Comparison of ENCODE assay signal across 23 mouse cellular contexts in genomic region chr16:52200107-52200506, GRCm38 (mm10).
DNase-seq lines count a peak whose midpoint lies in the region; ATAC-seq and TF ChIP-seq lines count a peak whose summit lies in the region.
"Had no signal": no experiment of that assay in that cellular context is flagged by ENCODE, and none has a peak within 500 bp of the region (broad histone marks: within the 10 kb centered on the region; RNA-seq: fewer than 3 reads in every experiment).

No protein-coding gene starts in this region.

- TF ChIP-seq CTCF in midbrain, postnatal 0 days (IDR thresholded peaks at IDR 0.05): no peak

- no peak overlapping the region for H3K4me2 ChIP-seq in midbrain, postnatal 0 days (ENCODE audit: low read depth, low read length, poor library complexity, severe bottlenecking)
- H3K4me2 ChIP-seq: intestine, embryonic 15.5 days; limb, embryonic 12.5 days; liver, embryonic 12.5 days; lung, embryonic 14.5 days had no signal

- H3K9ac ChIP-seq in midbrain, postnatal 0 days (replicated peaks; ENCODE audit: low read length, poor library complexity, severe bottlenecking): no peak overlapping the region
- H3K9ac ChIP-seq: intestine, embryonic 15.5 days; limb, embryonic 12.5 days; liver, embryonic 12.5 days; lung, embryonic 14.5 days had no signal

- WGBS in midbrain, postnatal 0 days: 92% methylated on average over 7 of the region's 7 CpGs

- no peaks in the 10 kb centered on the region for H3K4me1 ChIP-seq in midbrain, postnatal 0 days (ENCODE audit: insufficient read depth, low read length)
- H3K4me1 ChIP-seq: embryonic facial prominence, embryonic 10.5 days; heart, embryonic 10.5 days; intestine, embryonic 15.5 days; limb, embryonic 12.5 days; liver, embryonic 12.5 days; midbrain, embryonic 10.5 days had no signal

- ATAC-seq in neutrophil, adult 5-6 weeks (ENCODE audit: extremely low read depth, insufficient number of reproducible peaks, low FRiP score, poor library complexity, severe bottlenecking): peak; percentile 60; the same call in 1 of the 2 replicates
- no peak for ATAC-seq in midbrain, postnatal 0 days (ENCODE audit: low FRiP score)
- ATAC-seq: intestine, embryonic 15.5 days; liver, embryonic 12.5 days had no signal

- no peak overlapping the region for H3K27ac ChIP-seq in midbrain, postnatal 0 days (ENCODE audit: low read depth, low read length)
- H3K27ac ChIP-seq: embryonic facial prominence, embryonic 10.5 days; heart, embryonic 10.5 days; intestine, embryonic 15.5 days; limb, embryonic 12.5 days; liver, embryonic 12.5 days; midbrain, embryonic 10.5 days had no signal

- H3K36me3 ChIP-seq in midbrain, postnatal 0 days (ENCODE audit: insufficient read depth, low read length): peaks cover 4% of the 10 kb centered on the region; the same call in 1 of the 2 replicates
- H3K36me3 ChIP-seq: intestine, embryonic 15.5 days had no signal

- DNase-seq in heart, adult 11 months: peak; percentile 9
- no peak for DNase-seq in heart, adult 18-20 months
- DNase-seq in T-cell, adult 2 months (ENCODE audit: low spot score): peak; percentile 67
- DNase-seq in thymus, postnatal 4 days: peak; percentile 24
- DNase-seq in midbrain, postnatal 0 days (ENCODE audit: low spot score): no peak
- DNase-seq in left cerebral cortex, postnatal 25 days (ENCODE audit: low spot score in 2 of 2): no peak
- DNase-seq in gastrocnemius, adult 18-20 months (ENCODE audit: low spot score): no peak
- DNase-seq: adrenal gland, adult 8-10 months; cerebellum, adult 8-10 months; gastrocnemius, postnatal 14 days; kidney, adult 9 months; kidney, postnatal 36 days; lung, embryonic 14.5 days; lung, postnatal 4 days; right cerebral cortex, postnatal 25 days had no signal

- no peaks in the 10 kb centered on the region for H3K27me3 ChIP-seq in midbrain, postnatal 0 days (ENCODE audit: insufficient read depth, low read length)
- H3K27me3 ChIP-seq: intestine, embryonic 15.5 days; limb, embryonic 12.5 days; liver, embryonic 12.5 days had no signal

- intact Hi-C loops in left cerebral cortex, postnatal 25 days (cut with DNase I): no loop called here

- no peaks in the 10 kb centered on the region for H3K9me3 ChIP-seq in midbrain, postnatal 0 days (ENCODE audit: low read length)
- H3K9me3 ChIP-seq: embryonic facial prominence, embryonic 10.5 days; heart, embryonic 10.5 days; intestine, embryonic 15.5 days; limb, embryonic 12.5 days; liver, embryonic 12.5 days; midbrain, embryonic 10.5 days had no signal

- H3K4me3 ChIP-seq in midbrain, postnatal 0 days (ENCODE audit: low read depth, low read length): no peak overlapping the region
- H3K4me3 ChIP-seq: embryonic facial prominence, embryonic 10.5 days; heart, embryonic 10.5 days; intestine, embryonic 15.5 days; limb, embryonic 12.5 days; liver, embryonic 12.5 days; midbrain, embryonic 10.5 days; myocyte had no signal

Comparison
In these comparisons a context has a peak if more than half of its experiments do, and no peak if none do; other contexts are left out.
1. DNase-seq: peak in heart, adult 11 months (single experiment), T-cell, adult 2 months (single experiment) and thymus, postnatal 4 days (single experiment); none in heart, adult 18-20 months (0 of 2), midbrain, postnatal 0 days (single experiment), left cerebral cortex, postnatal 25 days (0 of 2) and gastrocnemius, adult 18-20 months (single experiment).